Mouse (Mus musculus) granulocyte monocyte progenitor cell, adult 5-6 weeks (primary cell): Measurements from ENCODE around the gene Osbp2. TPM values are rescaled to one million over a fixed set of nuclear protein-coding genes. Genes with fewer than 3 reads are reported as not detected.

Experiments used
- ATAC-seq: replicated peaks from 2 replicates; pipeline ENCODE4 v1.8.0; 2016; ENCODE audit warnings: mild to moderate bottlenecking, moderate TSS enrichment, inconsistent platforms; ENCODE audit not compliant: poor library complexity, severe bottlenecking
- total RNA-seq, 2 experiments: library from RNA; stranded (forward) in 1 of 2; stranded (reverse) in 1 of 2; fragments of 200-712, 200-1000 nt in 1 of 2; fragments of >200 nt in 1 of 2; fragmentation: Nextera tagmentation in 1 of 2; gene quantifications; 2 replicates each; pipeline ENCODE4 v1.2.3; 2014 to 2017

Gene Osbp2
- total RNA-seq, 2 experiments from 2014 or later, result 0.19 TPM; not detected in 1

GRCm38 (mm10) chr11:3767830-3768229 is 95.9 kb downstream of the Osbp2 start:
- ATAC-seq, result no peak

DNA sequence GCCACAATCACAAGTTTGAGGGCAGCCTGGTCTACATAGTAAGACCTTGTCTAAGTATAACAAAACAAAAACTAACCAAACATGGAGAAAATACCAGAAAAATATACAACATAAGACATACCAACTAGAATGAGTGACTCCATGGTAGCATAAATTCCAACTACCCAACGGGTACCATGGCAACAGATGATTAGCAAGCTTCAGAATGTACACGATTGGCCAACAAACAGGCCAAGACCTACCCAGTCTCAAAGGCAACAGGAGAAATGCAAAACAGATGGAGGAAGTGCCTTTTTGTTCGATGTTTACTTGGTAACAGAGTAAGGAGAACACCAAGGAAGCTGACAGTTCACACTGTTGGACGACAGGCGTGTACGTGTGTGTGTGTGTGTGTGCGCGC is 96.7 kb downstream of the Osbp2 start:
- no peak for ATAC-seq

DNA sequence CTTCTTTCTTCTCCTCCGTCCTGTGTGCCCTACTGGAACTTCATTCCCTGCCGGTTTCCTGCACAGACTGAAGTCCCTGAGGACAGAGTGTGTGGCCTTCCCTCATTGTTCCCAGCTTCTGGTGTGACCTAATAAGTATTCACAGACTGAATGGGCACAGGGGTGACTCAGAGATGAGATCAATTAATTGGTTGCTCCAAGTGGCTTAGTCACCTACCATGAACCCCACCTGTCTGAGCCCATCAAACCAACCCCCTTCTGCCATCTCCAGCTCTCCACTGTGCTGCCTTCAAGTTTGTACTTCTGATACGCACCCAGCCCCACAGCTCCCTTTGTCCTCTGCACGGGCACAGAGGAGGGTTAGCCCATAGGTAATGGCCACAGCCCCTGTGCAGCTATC is 99.4 kb downstream of the Osbp2 start:
- ATAC-seq, result no peak

GRCm38 (mm10) chr11:3761775-3762501 is 101.8 kb downstream of the Osbp2 start:
- peak; percentile 17; the same call in 1 of the 2 replicates for ATAC-seq

DNA sequence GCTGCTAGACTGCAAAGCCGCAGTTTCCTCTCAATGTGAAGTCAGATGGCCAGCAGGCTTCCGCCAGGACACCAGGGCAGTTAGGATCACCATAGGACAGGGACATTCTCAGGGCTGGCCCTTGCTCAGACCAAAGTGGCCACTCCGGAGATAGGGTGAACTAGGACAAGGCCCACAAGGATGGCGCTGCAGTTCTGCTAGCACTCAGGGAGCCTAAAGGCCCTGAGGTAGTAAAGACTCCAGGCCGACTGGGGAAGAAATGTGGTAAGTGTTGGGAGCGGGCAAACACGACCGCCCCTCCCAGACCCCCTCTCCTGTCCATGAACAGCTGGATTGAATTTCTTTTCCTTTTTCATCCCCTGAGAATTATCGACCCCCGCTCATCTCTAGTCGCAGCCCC is 102.4 kb downstream of the Osbp2 start:
- no peak for ATAC-seq

- ATAC-seq, result no peak
Observed at GRCm38 (mm10) chr11:3759433-3759832, 104.3 kb downstream of the Osbp2 start.

GRCm38 (mm10) chr11:3755341-3755740 is 108.4 kb downstream of the Osbp2 start:
- no peak for ATAC-seq

GRCm38 (mm10) chr11:3754685-3755084 is 109.0 kb downstream of the Osbp2 start:
- no peak for ATAC-seq

GRCm38 (mm10) chr11:3753897-3754296 is 109.8 kb downstream of the Osbp2 start:
- no peak for ATAC-seq

- no peak for ATAC-seq
Observed at GRCm38 (mm10) chr11:3752766-3753165, 110.9 kb downstream of the Osbp2 start.

DNA sequence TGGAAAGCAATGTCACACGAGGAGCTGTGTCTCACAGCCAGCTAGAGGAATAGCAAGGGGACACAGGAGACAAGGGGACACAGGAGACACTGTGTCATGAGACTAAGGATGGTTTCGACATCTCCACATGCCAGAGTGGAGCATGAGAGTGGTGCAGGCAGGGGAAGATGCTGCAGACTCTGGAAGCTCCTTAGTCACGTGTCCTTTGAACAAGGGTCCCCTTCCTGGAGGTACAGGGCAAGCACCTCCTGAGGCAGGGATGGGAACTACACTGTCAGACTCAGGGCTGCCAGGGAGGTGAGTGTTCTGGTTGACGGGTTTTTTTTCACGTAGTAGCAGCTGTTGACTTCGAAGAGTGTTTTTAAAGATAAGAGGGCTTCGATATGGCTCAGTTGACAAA is 113.9 kb downstream of the Osbp2 start:
- peak; percentile 9; the same call in 1 of the 2 replicates for ATAC-seq

DNA sequence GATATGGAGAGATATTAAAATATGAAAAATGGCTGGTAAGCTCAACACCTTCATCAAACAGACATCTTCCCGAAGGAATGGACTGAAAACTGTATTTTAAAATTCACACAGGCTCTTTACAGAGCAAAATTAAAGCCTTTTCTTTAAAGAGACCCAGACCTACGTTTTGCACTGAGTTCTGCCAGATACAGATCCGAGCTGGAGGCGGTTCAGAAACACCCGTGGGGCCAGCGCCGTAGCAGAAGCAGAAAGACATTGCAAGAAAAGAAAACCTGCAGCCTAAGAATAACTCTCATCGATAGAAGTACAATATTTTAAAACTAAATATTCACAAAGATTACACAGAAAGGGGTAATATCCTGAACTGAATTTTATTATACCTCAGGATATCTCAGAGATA is 121.3 kb downstream of the Osbp2 start:
- no peak for ATAC-seq

DNA sequence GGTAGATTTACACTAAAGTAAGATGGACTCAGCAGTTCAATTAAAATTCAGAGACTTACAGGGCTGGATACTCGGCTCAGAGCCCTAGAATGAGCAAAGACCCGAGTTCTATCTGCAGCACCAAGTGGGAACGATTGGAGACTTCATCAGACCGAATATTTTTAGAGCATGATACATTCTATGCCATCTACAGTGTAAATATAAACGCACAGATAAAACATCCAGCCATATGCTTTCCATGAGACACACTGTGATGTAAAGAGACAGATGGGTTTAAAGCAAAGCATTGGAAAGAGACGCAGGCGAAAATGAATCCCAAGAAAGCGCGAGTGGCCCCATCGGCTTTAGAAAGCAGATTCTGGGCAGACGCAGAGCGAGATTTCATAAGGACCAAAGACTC is 122.5 kb downstream of the Osbp2 start:
- no peak for ATAC-seq

DNA sequence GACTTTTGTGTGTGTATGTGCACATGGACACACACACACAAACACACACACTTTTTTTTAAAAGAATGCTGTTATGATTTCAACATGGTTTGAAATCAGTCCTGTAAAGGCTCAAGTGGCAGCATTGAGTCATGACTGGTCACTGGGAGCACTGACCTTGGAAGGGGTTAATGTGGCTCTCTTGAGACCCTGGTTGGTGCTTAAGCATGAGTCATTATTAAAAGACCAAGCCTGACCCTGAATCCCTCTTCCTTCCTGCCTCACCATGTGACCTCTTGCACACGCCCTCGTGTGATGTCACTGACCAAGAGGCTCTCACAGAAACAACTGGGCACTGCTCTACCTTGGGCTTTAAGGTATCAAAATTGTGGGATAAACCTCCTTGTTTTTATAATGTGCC is 124.9 kb downstream of the Osbp2 start:
- ATAC-seq, result 0 out of 2 replicates have a peak, but pooled peaks have one; percentile 22

DNA sequence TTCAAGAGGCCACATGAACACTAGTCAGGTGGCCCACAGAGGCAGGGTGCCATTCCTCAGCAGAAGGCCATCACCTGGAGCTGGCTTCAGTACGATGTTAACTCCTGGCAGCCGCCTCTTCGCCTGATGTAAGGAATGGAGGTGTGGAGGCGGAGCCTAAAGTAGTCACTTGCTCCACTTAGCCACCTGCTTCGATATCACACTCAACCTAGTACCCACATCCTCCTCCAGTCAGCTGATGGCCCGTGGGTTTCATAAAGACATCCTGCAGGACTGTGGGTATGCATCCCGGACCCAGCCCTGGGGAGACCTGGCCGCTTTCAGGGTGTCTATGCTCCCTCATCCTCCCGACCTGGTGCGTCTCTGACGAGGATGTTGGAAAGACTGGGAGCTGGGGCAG is 128.0 kb downstream of the Osbp2 start:
- ATAC-seq, result no peak

- ATAC-seq, result no peak
Observed at GRCm38 (mm10) chr11:3733933-3734636, 129.6 kb downstream of the Osbp2 start.

DNA sequence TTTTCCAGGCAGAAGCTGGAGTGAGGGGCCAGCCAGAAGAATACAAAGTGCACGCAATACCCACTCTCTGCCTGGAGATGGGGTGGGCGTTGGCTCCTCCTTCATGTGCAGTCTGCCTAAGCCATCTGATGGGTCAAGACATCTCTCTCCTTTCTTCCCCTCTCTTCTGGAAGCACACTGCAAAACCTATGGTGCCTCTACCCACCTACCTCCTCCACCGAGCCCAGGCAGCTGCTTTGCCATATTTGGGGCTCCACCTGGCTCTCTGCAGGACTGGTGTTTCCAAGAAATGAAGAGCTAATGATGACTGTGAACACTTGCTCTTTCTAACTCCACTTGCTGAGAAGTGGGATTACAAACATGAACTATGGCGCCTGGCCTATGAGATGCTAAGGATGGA is 132.2 kb downstream of the Osbp2 start:
- ATAC-seq, result no peak

DNA sequence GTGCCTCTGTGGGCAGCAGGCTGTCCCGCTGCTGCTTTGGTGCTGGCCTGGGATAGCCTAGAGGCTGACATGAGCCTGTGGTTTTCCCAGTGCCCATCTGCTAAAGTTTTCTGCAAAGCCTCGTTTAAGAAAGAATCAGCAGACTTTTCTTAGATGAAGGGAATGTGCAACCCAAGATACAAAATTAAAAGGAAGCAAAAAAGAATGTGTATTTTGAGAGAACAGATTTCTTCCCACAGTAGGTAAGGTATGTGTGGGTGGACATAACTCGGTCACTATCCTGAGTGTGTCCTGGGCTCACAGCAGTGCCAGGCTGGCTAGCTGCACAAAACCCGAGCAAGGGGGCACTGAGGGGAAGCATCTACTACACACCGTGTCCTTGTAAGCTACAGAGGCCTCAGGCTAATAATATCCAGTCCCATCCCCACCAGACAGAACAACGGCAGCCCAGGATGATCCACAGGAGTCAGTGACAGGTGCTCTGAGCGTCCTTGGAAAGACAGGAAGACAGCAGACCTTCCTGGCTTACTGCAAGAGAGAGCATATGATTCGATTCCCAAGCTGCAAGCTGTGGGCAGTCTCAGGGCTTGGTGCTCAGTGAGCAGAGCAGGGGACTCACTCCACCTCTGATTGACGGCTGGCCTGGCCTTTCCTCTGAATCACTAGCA is 136.1 kb downstream of the Osbp2 start:
- ATAC-seq, result no peak

- no peak for ATAC-seq
Observed at GRCm38 (mm10) chr11:3725331-3726054, 138.2 kb downstream of the Osbp2 start.

- ATAC-seq, result no peak
Observed at GRCm38 (mm10) chr11:3724726-3725125, 139.0 kb downstream of the Osbp2 start.

DNA sequence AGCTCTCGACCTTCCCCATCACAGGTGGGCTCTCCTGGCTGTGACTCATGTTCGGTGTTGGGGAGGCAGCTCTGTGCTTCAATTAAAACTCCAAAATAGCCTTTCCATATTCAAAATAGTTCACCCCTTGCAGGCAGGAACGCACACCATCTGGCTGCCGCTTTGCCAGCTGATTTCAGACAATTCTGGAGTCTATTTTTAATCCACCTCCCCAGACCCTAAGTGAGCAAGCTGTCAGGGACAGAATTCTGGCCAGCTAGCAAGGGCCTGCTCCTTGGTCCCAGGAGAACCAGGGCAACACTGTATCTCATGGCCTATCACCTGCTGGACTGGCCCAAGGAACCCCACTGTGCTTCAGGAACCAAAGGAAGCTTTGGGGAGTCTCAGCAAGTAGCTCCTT is 139.8 kb downstream of the Osbp2 start:
- ATAC-seq, result no peak
